Mouse (Mus musculus) limb, embryonic 14.5 days (tissue): Measurements from ENCODE around the gene Dhdh. TPM values are rescaled to one million over a fixed set of nuclear protein-coding genes. Genes with fewer than 3 reads are reported as not detected.

Experiments
- ATAC-seq: fragments of 200-750 bp; cut with Nextera tagmentation; 2 replicates; pipeline ENCODE4 v1.8.0; 2017; ENCODE audit warnings: low read depth, moderate number of reproducible peaks, moderate TSS enrichment; ENCODE audit not compliant: low FRiP score
- DNase-seq: peaks from one replicate; pipeline ENCODE4 v3.0.0-alpha.2; 2015; ENCODE audit warnings: low spot score
- H3K27ac ChIP-seq: fragments of 300-500 bp; sonication (generic); replicated peaks from 2 replicates; pipeline ENCODE4 v1.5.1; 2014; ENCODE audit warnings: low read depth, mild to moderate bottlenecking, low read length, moderate library complexity, mixed read lengths
- H3K27me3 ChIP-seq: fragments of 300-500 bp; sonication (generic); 2 replicates; pipeline ENCODE4 v1.6.1; 2014; ENCODE audit warnings: low read length, mixed read lengths; ENCODE audit not compliant: control insufficient read depth, insufficient read depth
- H3K36me3 ChIP-seq: fragments of 300-500 bp; sonication (generic); 2 replicates; pipeline ENCODE4 v1.6.1; 2014; ENCODE audit warnings: mild to moderate bottlenecking, low read length, moderate library complexity, mixed read lengths; ENCODE audit not compliant: control insufficient read depth, insufficient read depth
- H3K4me1 ChIP-seq: fragments of 300-500 bp; sonication (generic); 2 replicates; pipeline ENCODE4 v1.6.1; 2014; ENCODE audit warnings: antibody characterized with exemption, low read length, mixed read lengths; ENCODE audit not compliant: control insufficient read depth, insufficient read depth
- H3K4me2 ChIP-seq: fragments of 300-500 bp; sonication (generic); replicated peaks from 2 replicates; pipeline ENCODE4 v1.6.1; 2014; ENCODE audit warnings: low read depth, mild to moderate bottlenecking, low read length, moderate library complexity; ENCODE audit not compliant: severe bottlenecking
- H3K4me3 ChIP-seq: fragments of 300-500 bp; sonication (generic); replicated peaks from 2 replicates; pipeline ENCODE4 v1.5.1; 2014; ENCODE audit warnings: low read length
- H3K9ac ChIP-seq: fragments of 300-500 bp; sonication (generic); 2 replicates; pipeline ENCODE4 v1.6.1; 2014; ENCODE audit warnings: mild to moderate bottlenecking, low read depth, low read length, moderate library complexity; ENCODE audit not compliant: severe bottlenecking
- H3K9me3 ChIP-seq: fragments of 300-500 bp; sonication (generic); 2 replicates; pipeline ENCODE4 v1.6.1; 2016; ENCODE audit warnings: low read length; ENCODE audit not compliant: control insufficient read depth
- POLR2A ChIP-seq: fragments of 200-500 bp; IDR thresholded peaks from 2 replicates; pipeline ENCODE4 v1.8.0; 2012; ENCODE audit warnings: inconsistent platforms, mild to moderate bottlenecking, moderate library complexity, borderline replicate concordance; ENCODE audit not compliant: insufficient read depth, insufficient read length; ENCODE audit errors: extremely low read depth
- WGBS: fragments of 180-500 bp; shearing (Covaris S2); extraction: QIAGEN DNeasy Blood & Tissue Kit; methylation state at CpG from one replicate; pipeline ENCODE4 v1.1.7; 2014; 5-methylcytosine and 5-hydroxymethylcytosine counted together
- polyA plus RNA-seq, 2 experiments: library from polyadenylated mRNA; depleted of rRNA in 1 of 2; stranded (reverse) in 1 of 2; unstranded in 1 of 2; fragments of >200 nt; fragmentation: Nextera tagmentation in 1 of 2; extraction: Ambion mirVana in 1 of 2; gene quantifications; 2 replicates each; pipeline versions ENCODE4 v1.2.1 to v1.2.3; 2012 to 2014

Gene Dhdh
- polyA plus RNA-seq, 2 experiments: 2.0 to 2.9 TPM

GRCm38 (mm10) chr7:45475291-45475969 is 13.2 kb downstream of the Dhdh start:
- DNase-seq (no peak), ATAC-seq (no peak)
- Histone ChIP-seq H3K27ac (no peak overlapping the region), H3K27me3 (no peaks in the 10 kb centered on the region), H3K9me3 (no peaks in the 10 kb centered on the region), H3K4me3 (peak overlapping the region; percentile 25; the same call in 1 of the 2 replicates), H3K36me3 (0 out of 2 replicates have a peak, but pooled peaks cover 3% of the 10 kb centered on the region), H3K4me2 (peak overlapping the region; percentile 41; the same call in 1 of the 2 replicates), H3K9ac (peak overlapping the region; percentile 38; the same call in 1 of the 2 replicates), H3K4me1 (no peaks in the 10 kb centered on the region)
- whole genome bisulfite sequencing: 64% methylated on average over 16 of the region's 16 CpGs
- no peak for TF ChIP-seq POLR2A

- Histone ChIP-seq H3K27me3 (no peaks in the 10 kb centered on the region), H3K4me3 (no peak overlapping the region), H3K9me3 (no peaks in the 10 kb centered on the region), H3K27ac (no peak overlapping the region), H3K4me1 (peaks cover 2% of the 10 kb centered on the region; the same call in 1 of the 2 replicates), H3K9ac (no peak overlapping the region), H3K36me3 (no peaks in the 10 kb centered on the region), H3K4me2 (no peak overlapping the region)
- no peak for ATAC-seq
- WGBS: 7% methylated on average over 3 of the region's 3 CpGs
- peak; percentile 88 for DNase-seq
- TF ChIP-seq POLR2A: no peak
Observed at GRCm38 (mm10) chr7:45470869-45471268, 17.7 kb downstream of the Dhdh start.

GRCm38 (mm10) chr7:45467090-45467670 is 21.4 kb downstream of the Dhdh start:
- TF ChIP-seq POLR2A: no peak
- ATAC-seq (no peak), DNase-seq (no peak)
- WGBS: 32% methylated on average over 7 of the region's 7 CpGs
- Histone ChIP-seq H3K27ac (no peak overlapping the region), H3K27me3 (no peaks in the 10 kb centered on the region), H3K4me3 (peak overlapping the region; percentile 89), H3K4me2 (peak overlapping the region; percentile 84), H3K9ac (no peak overlapping the region), H3K4me1 (peaks cover 7% of the 10 kb centered on the region; the same call in 1 of the 2 replicates), H3K36me3 (peaks cover 27% of the 10 kb centered on the region), H3K9me3 (no peaks in the 10 kb centered on the region)

- Histone ChIP-seq H3K27me3 (no peaks in the 10 kb centered on the region), H3K27ac (no peak within 1 kb of the TSS), H3K4me3 (peak within 1 kb of the TSS; percentile 89), H3K4me2 (peak within 1 kb of the TSS; percentile 84), H3K9me3 (no peaks in the 10 kb centered on the region), H3K9ac (peak within 1 kb of the TSS; percentile 74), H3K4me1 (peaks cover 7% of the 10 kb centered on the region; the same call in 1 of the 2 replicates), H3K36me3 (peaks cover 33% of the 10 kb centered on the region)
- TF ChIP-seq POLR2A: 0 out of 2 replicates have a peak, but pooled peaks have one; percentile 52
- DNase-seq: peak; percentile 98
- ATAC-seq: peak; percentile 86
- under 1% methylated on average over 24 of the region's 58 CpGs for WGBS
Observed at GRCm38 (mm10) chr7:45466283-45467089, 22.1 kb downstream of the Dhdh start, which contains the start of gene Bax. Gene Bax, minus strand, starts transcription at chr7:45466898.

- TF ChIP-seq POLR2A: no peak
- ATAC-seq: no peak
- 78% methylated on average over 9 of the region's 9 CpGs for WGBS
- H3K27ac ChIP-seq: no peak overlapping the region
- H3K4me3 ChIP-seq: peak overlapping the region; percentile 89; the same call in 1 of the 2 replicates
- DNase-seq: no peak
- peak overlapping the region; percentile 84 for H3K4me2 ChIP-seq
- peaks cover 37% of the 10 kb centered on the region for H3K36me3 ChIP-seq
- H3K9ac ChIP-seq: no peak overlapping the region; the same call in 1 of the 2 replicates
- no peaks in the 10 kb centered on the region for H3K9me3 ChIP-seq
- H3K4me1 ChIP-seq: peaks cover 13% of the 10 kb centered on the region
- H3K27me3 ChIP-seq: no peaks in the 10 kb centered on the region
Observed at GRCm38 (mm10) chr7:45465549-45465948, 23.1 kb downstream of the Dhdh start.
